Mouse (Mus musculus) megakaryocyte, embryonic 14.5 days (primary cell): ENCODE data around the gene Ddx54. TPM values are rescaled to one million over a fixed set of nuclear protein-coding genes. Genes with fewer than 3 reads are reported as not detected.

Source experiments
- H3K27me3 ChIP-seq: replicated peaks from 2 replicates; pipeline ENCODE3; 2012; ENCODE audit warnings: inconsistent platforms
- H3K36me3 ChIP-seq: replicated peaks from 2 replicates; pipeline ENCODE3; 2012; ENCODE audit warnings: low read length, inconsistent platforms, mixed read lengths
- H3K4me1 ChIP-seq: 2 replicates; pipeline ENCODE4 v1.6.1; 2012; ENCODE audit warnings: inconsistent platforms
- H3K4me3 ChIP-seq: replicated peaks from 2 replicates; pipeline ENCODE3; 2012; ENCODE audit warnings: moderate library complexity, mild to moderate bottlenecking, inconsistent platforms
- H3K9me3 ChIP-seq: 2 replicates; pipeline ENCODE4 v1.6.1; 2012; ENCODE audit warnings: inconsistent platforms
- FLI1 ChIP-seq: IDR thresholded peaks from 2 replicates; pipeline ENCODE4 v1.6.1; 2012; ENCODE audit warnings: low read length, inconsistent platforms, mixed read lengths
- GATA1 ChIP-seq: IDR thresholded peaks from 3 replicates; pipeline ENCODE4 v1.6.1; 2012; ENCODE audit warnings: mixed read lengths, low read length, inconsistent platforms, borderline replicate concordance
- polyA plus RNA-seq: library from polyadenylated mRNA; stranded (reverse); fragments of >175 nt; gene quantifications from 2 replicates; pipeline ENCODE4 v1.2.3, GENCODE M21; 2012; ENCODE audit warnings: low replicate concordance; ENCODE audit not compliant: insufficient read depth

The Ddx54 gene
- polyA plus RNA-seq, 1 experiment, result 74.7 TPM

DNA sequence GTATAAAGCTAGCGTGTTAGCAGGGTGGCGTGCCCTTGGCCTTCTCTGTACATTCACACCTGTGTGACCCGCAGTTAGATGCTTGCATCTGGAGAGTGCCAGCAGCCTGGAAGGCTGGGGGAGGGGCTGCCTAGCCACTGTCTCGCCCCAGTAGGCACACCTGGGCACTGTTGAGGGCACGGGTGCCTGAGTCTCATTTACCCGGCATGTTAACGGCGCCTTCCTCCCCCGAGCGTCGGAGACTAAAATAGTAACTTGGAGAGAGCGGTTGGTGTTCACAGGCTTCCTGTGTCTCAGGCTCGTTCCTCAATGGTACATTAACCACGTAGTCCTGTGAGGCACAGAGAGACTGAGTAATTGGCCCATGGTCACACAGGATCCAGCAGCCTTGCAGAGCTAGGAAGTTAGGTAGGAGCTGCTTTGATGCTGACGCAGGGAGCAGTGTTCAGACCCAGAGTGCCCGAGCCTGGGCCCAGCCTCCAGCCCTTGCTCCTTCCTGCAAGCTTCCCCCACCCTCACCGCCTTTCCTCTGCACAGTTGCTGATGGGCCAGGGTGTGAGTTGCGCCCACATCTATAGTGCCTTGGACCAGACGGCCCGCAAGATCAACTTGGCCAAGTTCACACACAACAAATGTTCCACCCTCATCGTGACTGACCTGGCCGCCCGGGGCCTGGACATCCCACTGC lies 8.7 kb downstream of the Ddx54 start:
- H3K27me3 ChIP-seq, result no peaks in the 10 kb centered on the region
- no peak overlapping the region for H3K4me3 ChIP-seq
- peaks cover 48% of the 10 kb centered on the region for H3K4me1 ChIP-seq
- H3K9me3 ChIP-seq, result no peaks in the 10 kb centered on the region
- H3K36me3 ChIP-seq, result peaks cover 100% of the 10 kb centered on the region
- TF ChIP-seq GATA1 (no peak), FLI1 (no peak)

DNA sequence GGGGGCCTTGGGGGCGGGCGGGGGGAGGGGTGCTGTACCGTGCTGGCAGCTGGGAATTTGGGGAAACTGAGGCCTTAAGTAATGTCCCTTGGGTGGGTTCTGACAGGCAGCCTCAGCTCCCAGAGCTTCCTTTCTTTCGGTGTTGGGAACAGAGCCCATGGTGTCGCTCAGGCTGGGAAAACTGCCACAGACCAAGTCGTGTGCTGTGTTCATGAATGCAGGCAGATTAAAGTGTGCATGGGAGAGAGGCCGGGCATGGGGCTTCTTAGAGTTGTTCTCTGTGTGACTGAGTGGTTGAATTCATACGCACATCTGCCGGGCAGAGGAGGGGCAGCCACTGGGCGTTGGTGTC lies 9.3 kb downstream of the Ddx54 start:
- Histone ChIP-seq H3K4me3 (no peak overlapping the region), H3K36me3 (peaks cover 100% of the 10 kb centered on the region), H3K27me3 (no peaks in the 10 kb centered on the region), H3K4me1 (peaks cover 46% of the 10 kb centered on the region), H3K9me3 (no peaks in the 10 kb centered on the region)
- TF ChIP-seq GATA1, result no peak
- TF ChIP-seq FLI1, result no peak

DNA sequence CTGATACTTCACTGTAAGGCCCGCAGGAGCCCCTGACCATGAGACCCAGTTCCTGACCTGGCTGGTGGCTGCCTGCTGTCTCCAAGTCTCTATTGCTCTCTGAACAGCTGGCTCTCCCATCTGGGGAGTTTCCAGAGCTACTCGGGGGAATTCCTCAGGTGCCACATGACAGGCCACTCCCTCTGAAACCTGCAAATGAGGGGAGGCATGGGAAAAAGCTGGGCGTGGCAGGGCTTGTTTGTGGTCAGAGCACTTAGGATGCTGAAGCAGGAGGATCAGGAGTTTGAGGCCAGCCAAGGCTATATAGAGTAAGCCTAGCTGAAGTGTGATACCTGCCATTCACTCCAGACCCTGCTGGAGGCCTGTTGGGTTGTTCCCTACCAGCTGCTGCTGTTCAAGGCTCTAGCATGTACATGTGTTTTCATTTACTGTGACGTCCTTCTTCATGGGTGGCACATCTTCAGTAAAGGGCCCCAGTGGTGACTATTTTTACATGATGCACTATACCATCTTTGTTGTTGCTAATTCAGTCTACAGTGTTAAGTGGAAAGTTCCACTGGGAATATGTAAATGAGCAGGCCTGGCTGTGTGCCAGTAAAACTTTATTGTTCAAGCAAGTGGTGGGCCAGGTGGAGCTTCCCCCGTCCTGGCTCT lies 9.8 kb downstream of the Ddx54 start:
- no peak overlapping the region for H3K4me3 ChIP-seq
- peaks cover 42% of the 10 kb centered on the region for H3K4me1 ChIP-seq
- no peak for TF ChIP-seq GATA1
- TF ChIP-seq FLI1, result no peak
- H3K27me3 ChIP-seq, result no peaks in the 10 kb centered on the region
- peaks cover 100% of the 10 kb centered on the region for H3K36me3 ChIP-seq
- H3K9me3 ChIP-seq, result no peaks in the 10 kb centered on the region

DNA sequence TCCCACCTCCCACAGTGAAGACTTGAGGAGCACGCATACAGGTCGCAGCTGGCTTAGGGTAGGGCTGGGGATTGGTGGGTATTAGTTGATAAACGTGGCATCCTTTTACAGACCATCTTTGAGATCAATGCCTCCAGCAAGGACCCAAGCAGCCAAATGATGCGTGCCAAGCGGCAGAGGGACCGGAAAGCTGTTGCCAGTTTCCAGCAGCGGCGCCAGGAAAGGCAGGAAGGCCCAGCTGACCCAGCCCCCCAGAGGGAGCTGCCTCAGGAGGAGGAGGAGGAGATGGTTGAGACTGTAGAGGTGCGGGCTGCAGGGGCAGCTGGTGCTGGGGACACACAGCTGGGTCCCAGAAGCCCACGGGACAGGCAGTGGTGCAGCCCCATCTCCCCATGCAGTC lies 11.9 kb downstream of the Ddx54 start:
- no peak overlapping the region for H3K4me3 ChIP-seq
- no peak for TF ChIP-seq FLI1
- no peak for TF ChIP-seq GATA1
- peaks cover 6% of the 10 kb centered on the region for H3K27me3 ChIP-seq
- peaks cover 33% of the 10 kb centered on the region for H3K4me1 ChIP-seq
- H3K9me3 ChIP-seq, result no peaks in the 10 kb centered on the region
- H3K36me3 ChIP-seq, result peaks cover 99% of the 10 kb centered on the region

DNA sequence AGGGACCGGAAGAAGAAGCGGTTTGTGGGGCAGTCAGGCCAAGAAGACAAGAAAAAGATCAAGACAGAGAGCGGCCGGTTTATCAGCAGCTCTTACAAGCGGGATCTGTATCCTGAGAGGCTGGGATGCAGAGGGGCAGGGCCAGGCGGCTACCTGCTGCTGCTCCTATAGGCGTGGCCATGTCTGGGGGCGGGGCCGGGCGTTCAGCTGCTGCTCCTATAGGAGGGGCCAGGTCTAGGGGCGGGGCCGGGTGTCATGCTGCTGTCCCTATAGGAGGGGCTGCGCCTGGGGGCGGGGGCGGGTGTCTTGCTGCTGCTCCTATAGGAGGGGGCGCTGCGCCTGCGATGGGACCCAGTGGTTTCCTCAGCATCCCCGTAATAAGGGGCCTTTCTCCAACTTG lies 13.9 kb downstream of the Ddx54 start:
- no peak for TF ChIP-seq FLI1
- no peak for TF ChIP-seq GATA1
- Histone ChIP-seq H3K4me1 (peaks cover 22% of the 10 kb centered on the region), H3K36me3 (peaks cover 81% of the 10 kb centered on the region), H3K9me3 (peaks cover 11% of the 10 kb centered on the region), H3K27me3 (peaks cover 25% of the 10 kb centered on the region), H3K4me3 (no peak overlapping the region)

DNA sequence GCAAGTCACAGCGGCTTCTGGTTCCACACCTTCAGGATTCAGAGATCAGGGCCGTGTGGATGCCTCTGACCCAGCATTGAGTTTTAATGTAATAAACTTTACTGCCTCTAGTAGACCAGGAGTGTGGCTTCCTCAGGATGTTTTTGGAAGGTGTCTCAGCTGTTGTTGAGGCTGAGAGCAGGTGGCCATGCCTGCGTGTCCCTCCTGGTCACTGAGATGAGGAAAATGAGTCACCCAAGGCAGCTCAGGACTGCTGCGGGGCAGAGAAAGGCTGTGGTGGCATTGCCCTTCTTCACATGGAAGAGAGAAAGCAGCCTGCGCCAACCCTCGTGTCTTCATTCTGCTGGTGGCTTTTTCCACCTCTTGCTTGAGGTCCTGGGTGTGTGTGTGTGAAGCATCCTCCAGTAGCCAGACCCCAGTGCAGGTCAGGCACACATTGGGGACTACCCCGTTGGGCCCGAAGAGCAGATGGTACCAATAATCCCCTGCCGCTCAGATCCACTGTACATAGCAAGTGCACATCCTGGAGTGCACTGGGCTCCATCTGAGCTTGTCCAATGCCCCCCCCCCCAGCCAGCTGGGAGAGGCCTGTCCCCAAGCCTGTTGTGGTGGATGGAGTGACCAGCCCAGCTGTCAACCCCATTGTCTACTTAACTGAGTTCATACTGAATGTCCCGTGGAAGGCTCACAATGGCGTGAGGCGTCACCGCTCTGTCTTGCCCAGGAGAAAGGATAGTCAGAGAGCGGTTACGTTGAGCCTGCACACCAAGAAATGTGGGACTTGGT lies 15.2 kb downstream of the Ddx54 start:
- H3K36me3 ChIP-seq, result peaks cover 68% of the 10 kb centered on the region
- no peak overlapping the region for H3K4me3 ChIP-seq
- H3K4me1 ChIP-seq, result peaks cover 21% of the 10 kb centered on the region

DNA sequence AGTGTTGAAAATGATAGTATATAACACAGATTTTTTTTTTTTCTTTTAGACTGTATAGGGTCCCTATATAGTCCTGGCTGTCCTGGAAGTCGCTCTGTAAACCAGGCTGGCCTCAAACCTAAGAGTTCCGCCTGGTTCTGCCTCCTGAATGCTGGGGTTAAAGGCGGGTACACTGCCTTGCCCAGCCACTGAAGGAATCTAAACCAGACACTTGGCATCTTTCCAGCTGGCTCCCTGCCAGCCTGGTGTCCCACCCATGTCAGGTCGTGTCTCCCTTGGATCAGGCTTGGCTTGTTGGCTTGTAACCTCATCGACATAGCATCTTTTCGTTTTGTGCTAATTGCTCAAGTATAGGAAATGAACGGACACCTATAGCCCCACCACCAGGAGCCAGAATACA lies 16.1 kb downstream of the Ddx54 start:
- Histone ChIP-seq H3K27me3 (peaks cover 44% of the 10 kb centered on the region), H3K4me3 (no peak overlapping the region), H3K9me3 (peaks cover 26% of the 10 kb centered on the region), H3K36me3 (peaks cover 59% of the 10 kb centered on the region), H3K4me1 (peaks cover 14% of the 10 kb centered on the region)
- TF ChIP-seq GATA1, result no peak
- TF ChIP-seq FLI1, result no peak

More for the DNA sequence above, 15.2 kb downstream of the Ddx54 start:
- Histone ChIP-seq H3K27me3 (peaks cover 37% of the 10 kb centered on the region), H3K9me3 (peaks cover 23% of the 10 kb centered on the region)
- TF ChIP-seq FLI1, result no peak
- no peak for TF ChIP-seq GATA1

DNA sequence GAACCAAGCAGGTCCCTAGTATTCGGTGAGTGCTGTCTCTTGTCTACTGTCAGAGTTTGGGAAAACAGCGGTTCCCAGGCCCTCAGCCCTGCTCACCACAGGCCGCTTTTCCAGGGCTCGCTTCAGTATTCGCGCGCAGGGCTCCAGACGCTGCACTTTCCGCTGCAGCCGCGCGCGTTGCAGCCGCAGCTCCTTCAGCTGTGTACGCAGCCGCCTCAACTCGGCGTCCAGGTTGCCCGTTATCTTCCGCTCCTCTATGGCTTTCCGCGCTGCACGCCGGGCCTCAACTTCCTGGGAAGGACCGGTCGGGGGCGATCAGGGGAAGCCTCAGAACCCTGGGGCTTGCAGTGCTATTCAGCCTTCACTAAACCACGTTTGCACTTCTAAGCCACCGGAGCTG lies 18.6 kb downstream of the Ddx54 start:
- Histone ChIP-seq H3K4me1 (peaks cover 27% of the 10 kb centered on the region), H3K4me3 (peak overlapping the region; percentile 65), H3K27me3 (peaks cover 67% of the 10 kb centered on the region), H3K36me3 (peaks cover 34% of the 10 kb centered on the region), H3K9me3 (peaks cover 32% of the 10 kb centered on the region)
- TF ChIP-seq GATA1 (no peak), FLI1 (no peak)

DNA sequence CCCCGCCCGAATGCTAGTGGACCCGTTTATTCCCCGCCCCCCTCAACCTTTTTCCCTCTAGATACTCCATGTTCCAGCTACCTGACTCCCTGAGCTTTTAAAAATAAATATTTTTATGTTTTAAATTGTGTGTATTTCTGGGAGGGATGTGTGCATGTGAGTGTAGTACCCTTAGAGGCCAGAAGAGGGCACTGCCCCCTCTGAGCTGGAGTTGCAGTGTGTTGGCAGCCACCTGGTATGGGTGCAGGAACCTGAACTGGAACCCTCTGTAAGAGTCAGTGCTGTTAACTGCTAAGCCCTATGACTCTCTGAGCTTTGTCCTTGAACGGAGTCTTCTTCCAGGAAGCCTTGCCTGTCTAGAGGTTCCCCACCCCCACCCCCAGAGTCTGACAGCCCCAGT lies 19.4 kb downstream of the Ddx54 start:
- H3K27me3 ChIP-seq, result peaks cover 72% of the 10 kb centered on the region
- TF ChIP-seq FLI1 (no peak), GATA1 (no peak)

DNA sequence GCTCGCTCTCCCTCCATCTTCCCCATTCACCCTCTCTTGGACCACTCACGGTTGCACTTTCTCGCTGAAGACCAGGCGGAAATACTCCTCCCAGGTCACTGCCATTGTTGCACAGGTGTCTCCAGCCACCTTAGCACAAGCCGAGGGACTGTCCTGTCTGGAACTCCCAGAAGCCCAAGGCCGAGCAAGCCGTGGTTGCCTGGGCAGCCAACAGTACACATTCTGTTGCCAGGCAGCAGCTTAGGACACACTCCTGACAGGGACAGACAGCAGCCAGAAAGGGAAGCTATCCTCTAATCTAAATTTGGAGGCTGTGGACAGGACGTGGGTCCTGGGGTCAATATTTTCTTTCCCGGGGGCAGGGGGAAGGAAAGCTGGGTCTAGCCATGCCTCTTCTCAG lies 21.6 kb downstream of the Ddx54 start, which contains the start of gene Cfap73:
Gene Cfap73 (minus strand): TSS at position 105 of the 400 bp plus-strand sequence.
- Histone ChIP-seq H3K9me3 (peaks cover 37% of the 10 kb centered on the region), H3K4me3 (peak within 1 kb of the TSS; percentile 1), H3K4me1 (peaks cover 42% of the 10 kb centered on the region), H3K27me3 (peaks cover 81% of the 10 kb centered on the region), H3K36me3 (peaks cover 5% of the 10 kb centered on the region)
- TF ChIP-seq GATA1, result no peak
- TF ChIP-seq FLI1, result no peak

More for the DNA sequence above, 19.4 kb downstream of the Ddx54 start:
- H3K4me3 ChIP-seq, result no peak overlapping the region
- H3K36me3 ChIP-seq, result peaks cover 26% of the 10 kb centered on the region
- H3K9me3 ChIP-seq, result peaks cover 32% of the 10 kb centered on the region
- H3K4me1 ChIP-seq, result peaks cover 31% of the 10 kb centered on the region
